Mouse (Mus musculus) spleen, embryonic (tissue): Measurements from ENCODE around the gene Immp2l.

Experiments used
- CTCF ChIA-PET: fragments of 350-600 bp; sonication (Branson Sonifier 250); formaldehyde crosslinking; loops from one replicate; lab custom pipeline; 2022; lab: Charles Lee

Immp2l gene

GRCm38 (mm10) chr12:41047085-41047766 lies 23.3 kb downstream of the Immp2l start:
- CTCF ChIA-PET = no interaction called here

- CTCF ChIA-PET = no interaction called here
Observed at GRCm38 (mm10) chr12:41050945-41051344, 27.1 kb downstream of the Immp2l start.

- CTCF ChIA-PET = no interaction called here
Observed at GRCm38 (mm10) chr12:41052897-41053296, 29.0 kb downstream of the Immp2l start.

- CTCF ChIA-PET = no interaction called here
Observed at GRCm38 (mm10) chr12:41054006-41054791, 30.3 kb downstream of the Immp2l start.

GRCm38 (mm10) chr12:41055941-41056340 lies 32.1 kb downstream of the Immp2l start:
- CTCF ChIA-PET = interaction anchor here (0.6 to 0.7 kb wide), 2 partner anchors 36 to 101 kb away, joined by 3 read pairs; no protein-coding TSS in a partner anchor

GRCm38 (mm10) chr12:41063281-41063680 lies 39.4 kb downstream of the Immp2l start:
- CTCF ChIA-PET = no interaction called here

GRCm38 (mm10) chr12:41081843-41082242 lies 58.0 kb downstream of the Immp2l start:
- CTCF ChIA-PET = no interaction called here

GRCm38 (mm10) chr12:41084370-41085089 lies 60.6 kb downstream of the Immp2l start:
- CTCF ChIA-PET = no interaction called here

- CTCF ChIA-PET = no interaction called here
Observed at GRCm38 (mm10) chr12:41089931-41090366, 66.1 kb downstream of the Immp2l start.

GRCm38 (mm10) chr12:41090771-41091170 lies 66.9 kb downstream of the Immp2l start:
- CTCF ChIA-PET = interaction anchor here (0.7 kb wide), 1 partner anchor 101 kb away, joined by 3 read pairs; no protein-coding TSS in a partner anchor

GRCm38 (mm10) chr12:41091316-41091715 lies 67.4 kb downstream of the Immp2l start:
- CTCF ChIA-PET = no interaction called here

GRCm38 (mm10) chr12:41096045-41096444 lies 72.2 kb downstream of the Immp2l start:
- CTCF ChIA-PET = no interaction called here

GRCm38 (mm10) chr12:41097406-41097805 lies 73.5 kb downstream of the Immp2l start:
- CTCF ChIA-PET = no interaction called here

GRCm38 (mm10) chr12:41109011-41109410 lies 85.1 kb downstream of the Immp2l start:
- CTCF ChIA-PET = no interaction called here

- CTCF ChIA-PET = no interaction called here
Observed at GRCm38 (mm10) chr12:41111456-41111855, 87.6 kb downstream of the Immp2l start.

GRCm38 (mm10) chr12:41112137-41112536 lies 88.2 kb downstream of the Immp2l start:
- CTCF ChIA-PET = interaction anchor here (0.7 kb wide), 1 partner anchor 248 kb away, joined by 4 read pairs; no protein-coding TSS in a partner anchor

GRCm38 (mm10) chr12:41118358-41118757 lies 94.5 kb downstream of the Immp2l start:
- CTCF ChIA-PET = no interaction called here

GRCm38 (mm10) chr12:41119657-41120056 lies 95.8 kb downstream of the Immp2l start:
- CTCF ChIA-PET = no interaction called here

- CTCF ChIA-PET = interaction anchor here (0.5 to 0.6 kb wide), 2 partner anchors 17 to 865 kb away, joined by 3 read pairs; no protein-coding TSS in a partner anchor
Observed at GRCm38 (mm10) chr12:41123207-41123606, 99.3 kb downstream of the Immp2l start.

GRCm38 (mm10) chr12:41134885-41135284 lies 111.0 kb downstream of the Immp2l start:
- CTCF ChIA-PET = no interaction called here

- CTCF ChIA-PET = no interaction called here
Observed at GRCm38 (mm10) chr12:41159543-41159942, 135.7 kb downstream of the Immp2l start.

GRCm38 (mm10) chr12:41167802-41168201 lies 143.9 kb downstream of the Immp2l start:
- CTCF ChIA-PET = no interaction called here
